Mouse (Mus musculus) neural tube, embryonic 10.5 days (tissue): Measurements from ENCODE around the gene Klra7.
"Not testable (repeated sequence)": the region's sequence is repeated elsewhere in the genome, so short reads cannot be mapped to it uniquely, and the experiment has no call there.

Experiments
- DNase-seq: peaks from one replicate; pipeline ENCODE4 v3.0.0-alpha.2; 2017; ENCODE audit warnings: low spot score; ENCODE audit errors: extremely low spot score

Gene Klra7

GRCm38 (mm10) chr6:130233222-130233621 is at the start of gene Klra7:
TSS of gene Klra7 (minus strand) at chr6:130233322.
- no peak for DNase-seq

GRCm38 (mm10) chr6:130281828-130282227 is 48.7 kb upstream of the Klra7 start, which contains the start of gene Klra10:
TSS of gene Klra10 (minus strand) at chr6:130281928.
- DNase-seq: not testable (repeated sequence)

- DNase-seq: no peak
These were observed 22.2 kb upstream of the Klra7 start for GRCm38 (mm10) chr6:130255326-130255725.

GRCm38 (mm10) chr6:130237536-130237935 is 4.4 kb upstream of the Klra7 start:
- no peak for DNase-seq

- no peak for DNase-seq
These were observed 3.5 kb upstream of the Klra7 start for GRCm38 (mm10) chr6:130236635-130237034.

- DNase-seq: not testable (repeated sequence)
These were observed 35.7 kb downstream of the Klra7 start for GRCm38 (mm10) chr6:130197453-130197852.

GRCm38 (mm10) chr6:130193012-130193411 is 40.1 kb downstream of the Klra7 start, which contains the start of gene Klra9:
TSS of gene Klra9 (minus strand) at chr6:130193112.
- not testable (repeated sequence) for DNase-seq
